Mouse (Mus musculus) heart, embryonic 14.5 days (tissue): ENCODE results near the gene Gm20390. TPM values are rescaled to one million over a fixed set of nuclear protein-coding genes. Genes with fewer than 3 reads are reported as not detected.

ENCODE experiments used
- ATAC-seq: fragments of 200-750 bp; cut with Nextera tagmentation; 2 replicates; pipeline ENCODE4 v1.8.0; 2017; ENCODE audit warnings: low read depth, moderate TSS enrichment; ENCODE audit not compliant: insufficient number of reproducible peaks, insufficient read depth, low FRiP score
- H3K27ac ChIP-seq, 2 experiments: fragments of 200-500 bp in 1 of 2; fragments of 300-500 bp in 1 of 2; sonication (generic) in 1 of 2; replicated peaks in 1 of 2; 2 replicates each; pipeline ENCODE4 v1.5.1; 2012 to 2014; ENCODE audit warnings: low read depth in 2 of 2, low read length in 2 of 2, control low read depth in 1 of 2, mild to moderate bottlenecking in 1 of 2, mixed read lengths in 1 of 2; ENCODE audit not compliant: control insufficient read depth in 1 of 2, insufficient read depth in 1 of 2
- H3K27me3 ChIP-seq: fragments of 300-500 bp; sonication (generic); 2 replicates; pipeline ENCODE4 v1.6.1; 2014; ENCODE audit warnings: mild to moderate bottlenecking, low read length, control low read depth; ENCODE audit not compliant: control insufficient read depth, insufficient read depth
- H3K36me3 ChIP-seq: fragments of 300-500 bp; sonication (generic); 2 replicates; pipeline ENCODE4 v1.6.1; 2014; ENCODE audit warnings: mild to moderate bottlenecking, control low read depth, low read length, mixed read lengths; ENCODE audit not compliant: control insufficient read depth, insufficient read depth
- H3K4me1 ChIP-seq, 2 experiments: fragments of 200-500 bp in 1 of 2; fragments of 300-500 bp in 1 of 2; sonication (generic) in 1 of 2; 2 replicates each; pipeline ENCODE4 v1.6.1; 2012 to 2014; ENCODE audit warnings: low read length in 2 of 2, control low read depth in 1 of 2, mixed read lengths in 1 of 2; ENCODE audit not compliant: control insufficient read depth in 2 of 2, insufficient read depth in 2 of 2
- H3K4me2 ChIP-seq: fragments of 300-500 bp; sonication (generic); 2 replicates; pipeline ENCODE4 v1.6.1; 2014; ENCODE audit warnings: mild to moderate bottlenecking, low read length
- H3K4me3 ChIP-seq, 2 experiments: fragments of 200-500 bp in 1 of 2; fragments of 300-500 bp in 1 of 2; sonication (generic) in 1 of 2; 2 replicates each; pipeline ENCODE4 v1.5.1; 2012 to 2014; ENCODE audit warnings: low read length in 2 of 2, mild to moderate bottlenecking in 2 of 2, control low read depth in 1 of 2, low read depth in 1 of 2, moderate library complexity in 1 of 2; ENCODE audit not compliant: control insufficient read depth in 1 of 2, insufficient read depth in 1 of 2
- H3K9ac ChIP-seq: fragments of 300-500 bp; sonication (generic); 2 replicates; pipeline ENCODE4 v1.6.1; 2014; ENCODE audit warnings: mild to moderate bottlenecking, low read length
- H3K9me3 ChIP-seq: fragments of 300-500 bp; sonication (generic); 2 replicates; pipeline ENCODE4 v1.6.1; 2016; ENCODE audit warnings: low read length, control low read depth; ENCODE audit not compliant: control insufficient read depth
- WGBS: fragments of 180-500 bp; shearing (Covaris S2); extraction: QIAGEN DNeasy Blood & Tissue Kit; methylation state at CpG from one replicate; pipeline ENCODE4 v1.1.7; 2014; 5-methylcytosine and 5-hydroxymethylcytosine counted together
- polyA plus RNA-seq: library from polyadenylated mRNA; unstranded; fragments of >200 nt; fragmentation: Nextera tagmentation; extraction: Ambion mirVana; gene quantifications from 2 replicates; pipeline ENCODE4 v1.2.1, GENCODE M21; 2014

Gm20390 gene
- polyA plus RNA-seq, 1 experiment from 2014 or later = 241 TPM

- peak; percentile 74 for ATAC-seq
- Histone ChIP-seq H3K36me3 (no peaks in the 10 kb centered on the region), H3K9ac (peak overlapping the region; percentile 93), H3K4me3 (peak overlapping the region; percentile 91 to 97), H3K27ac (peak overlapping the region; percentile 100), H3K27me3 (no peaks in the 10 kb centered on the region), H3K9me3 (no peaks in the 10 kb centered on the region), H3K4me2 (peak overlapping the region; percentile 66), H3K4me1 (peaks cover 10 to 13% of the 10 kb centered on the region in 2 experiments)
- 2% methylated on average over 15 of the region's 15 CpGs for WGBS
Observed at GRCm38 (mm10) chr11:93995111-93995719, 27.1 kb upstream of the Gm20390 start.

- Histone ChIP-seq H3K4me1 (peaks cover 12 to 13% of the 10 kb centered on the region in 2 experiments), H3K27me3 (no peaks in the 10 kb centered on the region), H3K9me3 (no peaks in the 10 kb centered on the region), H3K36me3 (no peaks in the 10 kb centered on the region), H3K27ac (peak overlapping the region; percentile 100), H3K4me3 (peak overlapping the region; percentile 91 to 97; a peak in 3 of 4 replicates), H3K4me2 (peak overlapping the region; percentile 66), H3K9ac (peak overlapping the region; percentile 93)
- 58% methylated on average over 5 of the region's 5 CpGs for WGBS
- ATAC-seq = no peak
Observed at GRCm38 (mm10) chr11:93994531-93994930, 26.4 kb upstream of the Gm20390 start.

- H3K9me3 ChIP-seq = no peaks in the 10 kb centered on the region
- peak overlapping the region; percentile 31; the same call in 1 of the 2 replicates for H3K9ac ChIP-seq
- H3K4me2 ChIP-seq = peak overlapping the region; percentile 45
- no peaks in the 10 kb centered on the region for H3K36me3 ChIP-seq
- H3K4me1 ChIP-seq = peaks cover 19 to 20% of the 10 kb centered on the region in 2 experiments
- 33% methylated on average over 12 of the region's 12 CpGs for WGBS
- ATAC-seq = peak; percentile 45; the same call in 1 of the 2 replicates
- H3K27ac ChIP-seq = peak overlapping the region; percentile 94 to 99
- H3K4me3 ChIP-seq = no peak overlapping the region
- H3K27me3 ChIP-seq = no peaks in the 10 kb centered on the region
Observed at GRCm38 (mm10) chr11:93988328-93989062, 20.4 kb upstream of the Gm20390 start.

- Histone ChIP-seq H3K4me1 (peaks cover 19 to 20% of the 10 kb centered on the region in 2 experiments), H3K9ac (peak overlapping the region; percentile 31; the same call in 1 of the 2 replicates), H3K4me3 (no peak overlapping the region), H3K27me3 (no peaks in the 10 kb centered on the region), H3K27ac (peak overlapping the region; percentile 94 to 99), H3K36me3 (no peaks in the 10 kb centered on the region), H3K9me3 (no peaks in the 10 kb centered on the region), H3K4me2 (peak overlapping the region; percentile 45)
- ATAC-seq = peak; percentile 58
- WGBS = 30% methylated on average over 8 of the region's 8 CpGs
Observed at GRCm38 (mm10) chr11:93987625-93988327, 19.7 kb upstream of the Gm20390 start.

GRCm38 (mm10) chr11:93987026-93987425 lies 18.9 kb upstream of the Gm20390 start:
- H3K4me1 ChIP-seq = peaks cover 19 to 20% of the 10 kb centered on the region in 2 experiments
- H3K9me3 ChIP-seq = no peaks in the 10 kb centered on the region
- peak overlapping the region; percentile 94 to 99 for H3K27ac ChIP-seq
- H3K9ac ChIP-seq = 0 out of 2 replicates have a peak overlapping the region, but pooled peaks have one; percentile 17
- no peak overlapping the region for H3K4me3 ChIP-seq
- no peaks in the 10 kb centered on the region for H3K27me3 ChIP-seq
- H3K36me3 ChIP-seq = no peaks in the 10 kb centered on the region
- no peak for ATAC-seq
- 81% methylated on average over 4 of the region's 4 CpGs for WGBS
- 0 out of 2 replicates have a peak overlapping the region, but pooled peaks have one; percentile 9 for H3K4me2 ChIP-seq

GRCm38 (mm10) chr11:93986298-93986697 lies 18.2 kb upstream of the Gm20390 start:
- Histone ChIP-seq H3K4me3 (no peak overlapping the region), H3K27me3 (no peaks in the 10 kb centered on the region), H3K9ac (no peak overlapping the region), H3K4me2 (no peak overlapping the region), H3K4me1 (peaks cover 19 to 20% of the 10 kb centered on the region in 2 experiments), H3K36me3 (no peaks in the 10 kb centered on the region), H3K9me3 (no peaks in the 10 kb centered on the region), H3K27ac (no peak overlapping the region)
- ATAC-seq = no peak

GRCm38 (mm10) chr11:93985265-93985664 lies 17.2 kb upstream of the Gm20390 start:
- H3K9me3 ChIP-seq = no peaks in the 10 kb centered on the region
- H3K4me1 ChIP-seq = peaks cover 19 to 20% of the 10 kb centered on the region in 2 experiments
- ATAC-seq = no peak
- no peak overlapping the region for H3K4me2 ChIP-seq
- H3K9ac ChIP-seq = no peak overlapping the region
- H3K4me3 ChIP-seq = no peak overlapping the region
- no peaks in the 10 kb centered on the region for H3K36me3 ChIP-seq
- 81% methylated on average over 5 of the region's 5 CpGs for WGBS
- no peaks in the 10 kb centered on the region for H3K27me3 ChIP-seq
- H3K27ac ChIP-seq = no peak overlapping the region
